Mouse (Mus musculus): ENCODE results near the gene Inpp5d. TPM values are rescaled to one million over a fixed set of nuclear protein-coding genes. Genes with fewer than 3 reads are reported as not detected.
A peak's percentile ranks its signal among the peaks of the same experiment; 100 is the strongest.
"Not testable (repeated sequence)": the region's sequence is repeated elsewhere in the genome, so short reads cannot be mapped to it uniquely, and the experiment has no call there.

The Inpp5d gene
- total RNA-seq, 2 experiments from 2014 or later: 10.2 to 10.7 TPM

DNA sequence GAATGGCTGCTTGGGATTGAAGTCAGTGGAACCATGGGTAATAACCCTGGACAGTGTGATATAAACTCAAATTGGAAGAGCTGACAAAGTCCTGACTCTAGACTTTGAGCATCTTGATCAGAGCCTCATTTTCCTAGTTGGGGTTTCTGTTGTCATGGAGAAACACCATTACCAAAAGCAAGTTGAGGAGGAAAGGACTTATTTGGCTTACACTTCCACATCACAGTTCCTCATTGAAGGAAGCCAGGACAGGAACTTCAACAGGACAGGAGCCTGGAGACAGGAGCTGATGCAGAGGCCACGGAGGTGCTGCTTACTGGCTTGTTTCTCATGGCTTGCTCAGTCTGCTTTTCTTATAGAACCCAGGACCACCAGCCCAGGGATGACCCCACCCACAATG, 31.3 kb downstream of the Inpp5d start:
- intact Hi-C loops (cut with DNase I): no loop called here
- DNase-seq: no peak

DNA sequence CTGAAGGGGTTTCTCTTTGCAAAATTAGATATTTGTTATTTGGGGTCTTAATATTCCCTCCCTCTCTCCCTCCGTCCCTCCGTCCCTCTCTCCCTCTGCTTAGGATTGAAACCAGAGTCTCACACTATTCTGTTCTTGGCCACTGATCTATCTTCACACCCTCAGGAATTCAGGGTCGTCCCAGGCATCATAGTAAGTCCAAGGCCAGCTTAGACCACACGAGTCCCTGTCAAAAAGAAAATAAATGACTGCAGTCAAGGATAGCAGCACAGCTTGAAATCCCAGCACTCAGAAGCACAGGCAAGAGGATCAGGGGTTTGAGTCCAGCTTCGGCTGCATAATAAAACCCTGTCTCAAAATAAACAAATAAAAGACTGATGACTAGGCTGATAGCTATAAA, 35.0 kb downstream of the Inpp5d start:
- intact Hi-C loops (cut with DNase I): no loop called here
- DNase-seq: no peak

DNA sequence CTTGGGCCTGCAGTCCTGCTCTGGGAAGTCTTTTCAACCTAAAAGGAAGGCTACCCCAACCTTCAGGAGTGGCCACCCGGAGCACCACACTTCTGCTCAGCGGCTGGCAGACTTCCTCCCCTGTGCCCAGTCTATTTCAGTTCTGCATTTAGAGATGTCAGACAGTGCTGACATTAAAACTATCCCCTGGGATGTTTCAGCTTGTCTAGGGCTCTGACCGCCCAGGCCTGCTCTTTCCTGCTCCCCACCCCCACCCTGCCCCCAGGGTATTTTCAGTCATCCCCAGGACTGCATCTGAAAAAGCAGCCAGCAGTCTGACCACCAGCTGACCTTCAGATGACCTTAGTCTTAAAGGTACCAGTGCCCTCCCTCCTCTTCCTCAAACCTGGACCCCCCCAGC, 38.0 kb downstream of the Inpp5d start:
- intact Hi-C loops (cut with DNase I): no loop called here
- DNase-seq: no peak

DNA sequence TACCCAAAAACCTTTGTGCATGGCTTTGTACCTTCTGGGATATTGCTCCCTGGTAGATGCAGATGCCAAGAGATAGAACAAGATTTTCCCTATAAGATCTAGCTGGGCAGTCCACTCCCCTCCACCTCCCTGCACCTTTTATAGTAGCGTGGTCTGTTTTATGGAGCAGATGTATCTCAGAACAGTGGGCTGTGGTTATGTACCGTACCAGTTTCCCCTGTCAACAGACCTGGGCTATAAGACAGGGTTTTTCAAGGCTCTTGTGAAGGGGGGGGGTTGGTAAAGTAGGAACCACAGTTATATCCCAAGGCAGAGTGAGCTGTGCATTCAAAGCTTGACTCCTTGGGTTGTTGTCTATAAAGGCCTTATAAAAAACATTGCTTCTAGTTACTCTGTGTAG, 38.4 kb downstream of the Inpp5d start:
- no peak for DNase-seq
- intact Hi-C loops (cut with DNase I): no loop called here

DNA sequence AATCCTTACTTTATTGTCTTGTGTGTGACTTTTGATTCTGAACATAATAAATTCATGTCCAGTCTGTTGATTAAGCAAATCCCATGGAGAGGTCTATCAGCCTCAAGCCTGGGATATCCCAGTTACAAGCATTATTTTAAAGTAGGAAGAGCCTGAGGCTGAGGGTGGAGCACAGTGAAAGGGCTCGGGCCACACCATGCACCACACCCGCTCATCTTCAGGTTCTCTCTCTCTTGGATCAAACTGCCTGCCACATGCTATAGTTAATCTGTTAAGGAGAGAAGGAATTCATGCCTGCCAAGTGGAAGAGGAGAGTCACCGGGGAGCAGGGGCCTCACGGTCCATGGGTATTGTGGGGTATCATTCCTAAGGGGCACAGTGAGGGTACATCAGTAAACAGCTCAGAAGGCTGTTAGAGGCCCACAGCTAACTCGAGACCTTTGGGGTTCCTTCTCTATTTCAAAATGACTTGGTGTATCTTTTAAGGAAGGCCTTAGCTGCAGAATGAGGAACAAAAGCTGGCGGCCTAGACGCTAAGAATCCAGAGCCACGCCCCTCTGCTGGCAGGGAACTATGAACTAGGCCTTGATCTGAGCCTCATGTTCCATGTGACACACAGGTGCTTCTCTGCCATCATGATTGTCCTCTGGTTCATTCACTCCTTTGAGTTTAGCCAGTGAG, 39.0 kb downstream of the Inpp5d start:
- intact Hi-C loops (cut with DNase I): no loop called here
- DNase-seq: no peak

DNA sequence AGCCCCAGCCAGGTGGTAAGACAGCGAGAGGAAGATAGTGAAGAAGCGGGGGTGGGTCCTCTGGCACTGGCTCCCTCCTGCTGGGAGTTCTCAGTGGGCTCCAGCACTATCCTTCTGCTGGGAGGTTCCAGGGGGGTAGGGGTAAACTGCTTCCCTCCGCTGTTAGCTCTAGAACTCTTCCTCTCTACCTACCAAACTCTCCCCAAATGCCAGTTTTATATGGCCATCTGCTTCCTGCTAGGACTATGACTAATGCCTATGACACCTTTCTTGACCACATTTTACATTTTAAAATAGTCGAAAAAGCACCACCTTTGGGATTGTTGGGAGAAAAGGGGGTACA, 39.5 kb downstream of the Inpp5d start:
- DNase-seq: no peak
- intact Hi-C loops (cut with DNase I): no loop called here

DNA sequence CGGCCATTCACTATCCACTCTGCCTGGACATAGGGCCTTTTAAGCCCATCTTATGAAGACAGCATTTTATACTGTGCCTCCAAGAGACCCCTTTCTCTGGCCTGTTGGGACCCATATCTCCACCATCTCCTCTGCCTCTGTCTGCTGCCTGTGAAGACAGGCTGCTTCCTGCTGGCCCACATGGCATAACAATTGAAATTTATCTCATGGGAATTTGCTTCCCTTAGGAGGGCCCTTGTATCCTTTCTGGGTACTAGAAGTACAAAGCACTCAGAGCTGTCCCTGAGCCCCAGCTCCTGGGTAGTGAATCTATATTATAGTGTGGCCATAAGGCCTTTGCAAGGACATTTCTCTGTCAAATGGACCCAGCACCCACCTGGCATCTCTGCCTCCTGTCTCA, 40.6 kb downstream of the Inpp5d start:
- DNase-seq: no peak
- intact Hi-C loops (cut with DNase I): no loop called here

DNA sequence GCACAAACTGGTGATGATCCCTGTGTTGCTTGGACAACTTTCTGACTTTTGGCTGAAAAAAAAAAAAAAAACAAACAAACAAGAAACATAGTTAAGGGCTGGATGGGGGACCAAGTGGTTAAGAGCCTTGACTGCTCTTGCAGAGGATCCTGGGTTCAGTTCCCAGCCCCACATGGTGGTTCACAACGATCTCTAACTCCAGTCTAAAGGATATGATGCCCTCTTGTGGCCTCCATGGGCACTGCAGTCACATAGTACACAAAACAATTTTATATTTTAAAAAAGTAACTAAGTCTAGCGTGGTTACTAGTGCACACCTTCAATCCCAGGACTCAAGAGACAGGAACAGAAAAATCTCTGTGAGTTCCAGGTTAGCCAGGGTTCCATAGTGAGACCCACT, 43.9 kb downstream of the Inpp5d start:
- DNase-seq: no peak
- intact Hi-C loops (cut with DNase I): no loop called here

DNA sequence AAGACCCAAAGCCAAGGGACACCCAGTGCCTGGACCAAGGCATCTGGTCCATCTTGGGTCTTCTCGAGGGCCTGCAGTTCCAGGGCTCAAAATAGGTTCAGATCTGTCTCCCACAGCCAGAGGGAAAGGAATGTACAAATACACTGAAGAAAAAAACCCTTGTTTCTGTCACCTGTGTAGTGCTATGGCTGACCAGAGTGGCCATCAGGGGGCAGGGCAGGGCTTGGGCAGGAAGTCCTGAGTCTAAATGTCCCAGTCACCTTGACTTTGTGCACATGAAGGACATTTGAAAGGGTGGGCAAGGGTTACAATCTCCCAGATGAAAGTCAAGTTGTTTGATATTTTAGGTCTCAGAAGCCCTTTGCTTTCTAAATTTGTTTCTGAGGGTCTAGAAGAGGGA, 46.9 kb downstream of the Inpp5d start:
- DNase-seq: no peak
- intact Hi-C loops (cut with DNase I): no loop called here

DNA sequence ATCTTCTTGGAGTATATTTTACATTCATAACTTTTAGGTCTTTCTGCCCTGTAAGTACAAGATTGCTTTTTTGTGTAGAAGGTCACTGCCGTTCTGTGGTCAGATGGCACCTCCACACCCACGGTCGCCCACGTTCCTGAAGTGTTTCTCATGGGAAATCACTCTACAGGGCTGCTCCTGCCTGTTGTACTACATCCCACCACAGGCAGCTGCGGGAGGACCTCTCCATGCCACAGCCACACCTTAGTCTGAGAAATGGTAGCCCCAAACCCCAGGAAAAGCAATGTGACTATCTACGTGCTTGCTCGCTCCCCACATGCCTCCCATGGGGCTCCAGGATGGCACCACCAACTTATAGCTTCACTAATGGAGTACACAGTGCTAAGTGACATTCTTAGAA, 48.2 kb downstream of the Inpp5d start:
- intact Hi-C loops (cut with DNase I): no loop called here
- no peak for DNase-seq

DNA sequence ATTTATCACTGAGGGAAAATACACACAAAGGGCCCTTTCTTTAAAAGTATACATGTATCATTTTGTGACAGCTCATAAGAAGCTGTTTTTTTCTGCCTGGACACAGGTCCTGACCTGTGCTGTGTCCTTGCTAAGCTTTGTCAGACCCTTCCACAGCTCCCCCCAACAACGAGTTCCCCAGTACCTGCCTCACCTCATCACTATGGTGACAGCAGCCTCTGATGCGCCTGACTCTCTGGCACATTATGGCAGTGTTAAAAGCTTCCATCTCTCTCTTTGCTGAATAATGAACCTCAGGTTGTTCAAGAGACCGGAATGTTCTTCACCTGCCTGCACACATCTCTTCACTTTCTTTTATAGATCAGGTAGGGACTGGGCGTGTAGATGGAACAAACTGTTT, 51.4 kb downstream of the Inpp5d start:
- DNase-seq: no peak
- intact Hi-C loops (cut with DNase I): no loop called here

DNA sequence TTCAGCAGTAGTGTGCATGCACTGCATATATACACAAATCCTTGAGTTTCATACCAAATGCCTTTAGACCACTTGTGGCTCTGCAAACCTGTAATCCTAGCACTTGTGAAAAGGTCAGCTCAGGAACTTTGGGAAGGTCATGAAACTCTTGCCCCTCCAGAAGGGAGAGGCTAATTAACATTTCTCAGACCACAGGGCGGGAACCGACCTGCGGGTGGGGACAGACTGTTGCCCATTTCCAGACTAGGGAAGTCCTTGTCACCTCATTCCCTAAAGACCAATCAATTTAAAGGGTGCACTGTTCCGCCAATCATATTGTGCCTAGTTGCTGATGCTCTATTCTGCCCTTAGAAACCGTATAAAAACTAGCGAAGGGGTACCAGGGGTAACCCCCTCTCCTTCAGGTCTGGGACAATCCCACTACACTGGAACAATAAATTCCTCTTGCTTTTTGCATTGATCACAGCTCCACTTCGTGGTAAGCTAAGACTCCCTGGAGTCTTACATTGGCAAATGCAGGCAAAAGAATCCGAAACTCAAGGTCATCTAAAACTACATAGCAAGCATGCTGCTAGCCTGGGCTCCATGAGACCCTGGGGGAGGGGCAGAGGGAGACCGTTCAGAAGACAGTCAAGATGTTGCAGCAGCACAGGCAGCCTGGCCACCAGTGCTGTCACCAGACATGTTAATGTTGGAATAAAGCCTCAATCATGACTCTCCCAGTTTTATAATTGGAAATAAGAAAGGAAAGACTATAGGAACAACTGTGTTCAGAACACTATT, 53.9 kb downstream of the Inpp5d start:
- intact Hi-C loops (cut with DNase I): no loop called here
- no peak for DNase-seq

DNA sequence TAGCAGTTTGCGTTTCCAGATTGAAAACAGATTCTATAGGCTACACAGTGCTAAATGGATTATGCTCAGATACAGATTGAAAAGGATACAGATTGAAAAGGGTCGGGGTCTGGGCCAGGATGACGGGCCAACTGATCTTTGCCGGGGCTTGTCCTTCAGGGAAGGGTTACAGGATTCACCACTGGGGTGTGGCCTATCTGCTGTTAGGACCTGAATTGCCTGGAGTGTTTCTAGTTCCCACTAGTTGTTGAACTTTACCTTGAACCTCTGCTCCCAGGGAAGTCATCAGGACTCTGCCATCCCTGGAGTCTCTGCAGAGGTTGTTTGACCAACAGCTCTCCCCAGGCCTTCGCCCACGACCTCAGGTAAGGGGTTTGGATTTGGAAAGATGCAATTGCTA, 55.9 kb downstream of the Inpp5d start:
- DNase-seq: no peak
- intact Hi-C loops (cut with DNase I): no loop called here

DNA sequence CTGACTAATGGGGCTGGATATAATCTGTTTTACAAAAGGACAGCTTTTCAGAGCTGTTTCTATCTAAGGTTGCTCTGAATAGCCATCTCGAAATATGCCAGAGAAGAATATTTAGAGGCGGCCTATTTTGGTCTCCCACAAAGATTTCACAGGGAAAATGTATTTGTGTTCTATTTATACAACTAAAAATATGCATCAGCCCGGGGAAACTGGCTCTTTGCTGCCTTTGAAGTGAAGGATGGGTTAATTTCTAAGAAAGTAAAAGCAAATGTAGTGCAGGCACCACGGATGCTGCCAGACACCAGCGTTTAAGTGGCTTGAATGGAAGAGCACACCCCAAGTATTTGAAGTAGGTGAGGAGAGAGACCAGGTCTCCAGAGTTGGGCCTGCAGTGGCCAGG, 59.0 kb downstream of the Inpp5d start:
- intact Hi-C loops (cut with DNase I): no loop called here
- DNase-seq: no peak

DNA sequence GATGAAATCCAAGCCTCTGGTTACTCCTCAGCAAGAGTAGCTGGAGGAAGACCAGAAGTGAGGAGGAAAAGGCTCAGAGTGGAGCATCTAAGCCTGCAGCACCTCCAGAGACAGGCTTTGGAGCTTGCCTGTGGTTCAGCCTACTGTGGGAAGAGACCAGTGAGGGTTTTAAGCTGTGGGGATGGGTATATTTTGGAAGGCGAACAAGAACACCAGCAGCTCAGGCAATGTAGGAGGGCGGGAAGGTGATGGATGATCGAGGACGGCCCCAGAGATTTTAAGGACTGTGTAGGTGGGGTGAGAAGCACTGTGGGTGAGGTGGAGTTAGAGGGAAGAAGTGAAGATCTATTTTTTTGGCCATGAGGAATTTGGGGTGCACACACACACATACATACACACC, 60.8 kb downstream of the Inpp5d start:
- intact Hi-C loops (cut with DNase I): no loop called here
- no peak for DNase-seq

DNA sequence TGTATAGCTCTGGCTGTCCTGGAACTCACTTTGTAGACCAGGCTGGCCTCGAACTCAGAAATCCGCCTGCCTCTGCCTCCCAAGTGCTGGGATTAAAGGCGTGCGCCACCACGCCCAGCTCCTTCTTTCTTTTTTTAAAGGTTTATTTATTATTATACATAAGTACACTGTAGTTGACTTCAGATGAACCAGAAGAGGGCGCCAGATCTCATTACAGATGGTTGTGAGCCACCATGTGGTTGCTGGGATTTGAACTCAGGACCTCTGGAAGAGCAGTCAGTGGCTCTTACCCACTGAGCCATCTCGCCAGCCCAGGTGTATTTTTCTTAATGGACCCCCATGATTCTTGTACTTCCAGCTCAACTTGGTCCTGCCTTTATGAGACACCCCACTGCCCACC, 62.4 kb downstream of the Inpp5d start:
- DNase-seq; intact Hi-C loops (cut with DNase I): not testable (repeated sequence)

DNA sequence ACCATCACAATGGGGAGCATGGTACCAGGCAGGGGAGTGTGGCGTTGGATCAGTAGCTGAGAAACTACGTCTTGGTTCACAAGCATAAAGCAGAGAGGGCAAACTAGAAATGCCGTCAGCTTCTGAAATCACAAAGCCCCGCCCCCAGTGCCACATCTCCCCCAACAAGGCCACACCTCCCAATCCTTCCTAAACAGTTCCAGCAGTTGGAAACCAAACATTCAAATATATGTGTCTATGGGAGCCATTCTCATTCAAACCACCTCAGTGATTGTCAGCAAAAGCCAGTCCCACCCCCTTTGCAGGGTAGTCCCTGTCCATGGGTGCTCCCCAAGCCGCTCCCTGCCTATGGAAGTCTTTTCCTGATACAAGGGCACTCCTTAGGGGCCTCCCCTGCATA, 64.0 kb downstream of the Inpp5d start:
- intact Hi-C loops (cut with DNase I): no loop called here
- no peak for DNase-seq

DNA sequence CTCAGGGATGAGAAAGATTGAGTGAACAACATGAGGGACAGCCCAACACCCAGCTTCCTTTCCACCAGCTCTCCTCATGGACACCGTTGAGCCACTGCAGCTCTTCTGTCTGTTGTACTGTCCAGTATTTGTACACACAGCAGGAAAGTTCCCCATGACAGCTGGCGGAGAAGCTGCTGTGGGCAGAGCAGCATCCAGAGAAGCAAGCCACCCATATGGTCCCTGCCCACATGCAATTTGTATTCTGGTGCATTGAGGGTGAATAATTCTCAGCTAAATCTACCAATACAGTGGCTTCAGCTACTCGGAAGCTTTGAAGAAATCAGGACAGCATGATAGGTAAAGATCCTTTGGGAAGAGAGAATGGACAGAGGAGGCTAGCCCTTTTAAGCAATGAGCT, 64.7 kb downstream of the Inpp5d start:
- intact Hi-C loops (cut with DNase I): no loop called here
- DNase-seq: peak; percentile 43

DNA sequence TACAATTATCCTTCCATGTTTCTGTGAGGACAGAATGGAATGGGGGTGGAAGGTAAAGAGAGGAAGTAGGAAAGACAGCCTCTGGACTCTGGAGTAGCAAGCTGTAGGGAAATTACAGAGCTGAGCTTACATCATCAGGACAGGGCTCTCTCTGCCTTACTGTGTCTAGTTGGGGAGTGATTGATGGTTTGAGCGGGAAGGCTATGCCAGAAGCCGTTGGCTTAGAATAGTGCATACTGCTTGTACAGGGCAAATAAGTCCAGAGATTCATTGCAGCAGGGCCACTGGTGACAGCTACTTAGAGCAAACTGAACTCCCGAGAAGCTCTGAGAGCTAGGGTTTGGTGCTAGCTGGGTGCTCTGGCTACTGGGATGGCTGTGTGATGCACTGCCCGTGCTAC, 66.2 kb downstream of the Inpp5d start:
- intact Hi-C loops (cut with DNase I): no loop called here

DNA sequence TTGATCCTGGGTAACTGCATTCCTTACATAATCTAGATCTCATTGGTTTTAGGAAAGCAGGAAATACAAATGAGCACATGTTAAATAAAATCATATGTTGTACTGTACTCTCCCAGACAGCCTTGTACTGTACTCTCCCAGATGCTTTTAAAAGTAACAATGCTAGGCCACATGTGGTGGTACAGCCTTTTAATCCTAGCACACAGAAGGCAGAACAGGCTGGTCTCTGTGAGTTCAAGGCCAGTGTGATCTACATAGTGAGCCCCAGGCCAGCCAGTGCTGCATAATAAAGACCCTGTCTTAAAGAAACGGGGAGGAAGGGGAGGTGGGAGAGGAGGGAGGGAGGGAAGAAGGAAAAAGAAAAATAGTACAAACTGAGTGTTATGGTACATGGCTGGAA, 66.9 kb downstream of the Inpp5d start:
- intact Hi-C loops (cut with DNase I): no loop called here
- no peak for DNase-seq

More for the DNA sequence above, 66.2 kb downstream of the Inpp5d start:
- DNase-seq: no peak

DNA sequence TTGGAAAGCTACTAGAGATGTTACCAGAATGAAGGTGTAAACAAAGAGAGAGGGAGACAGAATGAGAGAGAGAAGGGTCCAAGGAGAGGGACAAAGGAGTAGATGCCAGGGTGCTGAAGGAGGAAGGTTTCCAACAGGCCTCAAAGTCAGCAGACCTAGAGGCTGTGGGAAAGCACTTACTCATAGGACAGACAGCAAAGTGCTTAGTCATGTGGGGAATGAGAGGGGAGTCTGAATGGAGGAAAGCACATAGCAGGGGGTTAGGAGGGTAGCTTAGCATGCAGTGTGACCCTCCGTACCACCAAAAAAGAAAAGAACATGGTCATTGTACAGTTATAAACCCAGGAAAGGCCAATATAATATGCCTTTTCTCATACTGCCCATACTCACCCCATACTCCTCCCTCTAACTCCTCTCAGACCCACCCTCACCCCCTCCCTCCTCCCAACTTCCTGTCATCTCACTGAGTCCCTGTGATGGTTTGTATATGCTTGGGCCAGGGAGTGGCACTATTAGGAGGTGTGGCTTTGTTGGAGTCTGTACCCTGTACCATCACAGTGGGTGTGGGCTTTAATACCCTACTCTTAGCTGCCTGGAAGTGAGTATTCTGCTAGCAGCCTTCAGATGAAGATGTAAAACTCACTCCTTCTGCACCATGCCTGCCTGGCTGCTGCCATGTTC, 69.7 kb downstream of the Inpp5d start:
- intact Hi-C loops (cut with DNase I): no loop called here

DNA sequence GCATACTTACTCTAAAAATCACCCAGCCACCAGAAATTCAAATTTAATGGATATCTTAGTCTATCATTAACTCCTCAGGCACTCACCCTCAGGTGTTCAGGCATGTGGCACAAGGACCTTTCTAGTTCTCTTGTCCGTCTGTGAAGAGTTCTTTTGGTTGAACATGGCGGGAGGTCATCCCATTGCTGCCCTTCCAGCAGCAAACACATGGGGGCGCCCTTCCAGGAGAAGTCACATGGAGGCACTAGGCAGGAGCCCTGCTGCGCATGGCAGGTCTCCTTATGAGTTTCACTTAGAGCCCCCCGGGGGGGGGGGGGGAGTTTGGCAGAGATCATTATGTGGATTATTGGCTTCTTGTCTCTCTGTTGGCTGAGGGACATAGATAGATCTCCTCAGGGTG, 76.2 kb downstream of the Inpp5d start:
- intact Hi-C loops (cut with DNase I): no loop called here
- no peak for DNase-seq

More for the DNA sequence above, 69.7 kb downstream of the Inpp5d start:
- DNase-seq: no peak
